Mouse (Mus musculus) forebrain, embryonic 12.5 days (tissue): Measurements from ENCODE around the gene Ptprd. TPM values are rescaled to one million over a fixed set of nuclear protein-coding genes. Genes with fewer than 3 reads are reported as not detected.

Experiments
- ATAC-seq: fragments of 200-750 bp; cut with Nextera tagmentation; 2 replicates; pipeline ENCODE4 v1.8.0; 2017; ENCODE audit warnings: moderate TSS enrichment; ENCODE audit not compliant: low FRiP score
- H3K27ac ChIP-seq: fragments of 300-500 bp; sonication (generic); 2 replicates; pipeline ENCODE4 v1.5.1; 2016; ENCODE audit warnings: mild to moderate bottlenecking
- H3K27me3 ChIP-seq: fragments of 300-500 bp; sonication (generic); 2 replicates; pipeline ENCODE4 v1.6.1; 2016; ENCODE audit warnings: mild to moderate bottlenecking
- H3K36me3 ChIP-seq: fragments of 300-500 bp; sonication (generic); replicated peaks from 2 replicates; pipeline ENCODE4 v1.6.1; 2016; ENCODE audit warnings: mild to moderate bottlenecking
- H3K4me1 ChIP-seq: fragments of 300-500 bp; sonication (generic); 2 replicates; pipeline ENCODE4 v1.6.1; 2016
- H3K4me2 ChIP-seq: fragments of 300-500 bp; sonication (generic); 2 replicates; pipeline ENCODE4 v1.6.1; 2016; ENCODE audit warnings: mild to moderate bottlenecking, moderate library complexity
- H3K4me3 ChIP-seq: fragments of 300-500 bp; sonication (generic); replicated peaks from 2 replicates; pipeline ENCODE4 v1.5.1; 2016; ENCODE audit warnings: mild to moderate bottlenecking
- H3K9ac ChIP-seq: fragments of 300-500 bp; sonication (generic); 2 replicates; pipeline ENCODE4 v1.6.1; 2016; ENCODE audit warnings: mild to moderate bottlenecking
- H3K9me3 ChIP-seq: fragments of 300-500 bp; sonication (generic); 2 replicates; pipeline ENCODE4 v1.6.1; 2016
- WGBS: fragments of 180-500 bp; shearing (Covaris S2); methylation state at CpG from one replicate; pipeline ENCODE4 v1.1.7; 2016; 5-methylcytosine and 5-hydroxymethylcytosine counted together
- polyA plus RNA-seq: library from polyadenylated mRNA; unstranded; fragments of >200 nt; fragmentation: Nextera tagmentation; extraction: Ambion mirVana; gene quantifications from 2 replicates; pipeline ENCODE4 v1.2.1, GENCODE M21; 2016

Gene Ptprd
- polyA plus RNA-seq, 1 experiment from 2014 or later = 52.0 TPM

DNA sequence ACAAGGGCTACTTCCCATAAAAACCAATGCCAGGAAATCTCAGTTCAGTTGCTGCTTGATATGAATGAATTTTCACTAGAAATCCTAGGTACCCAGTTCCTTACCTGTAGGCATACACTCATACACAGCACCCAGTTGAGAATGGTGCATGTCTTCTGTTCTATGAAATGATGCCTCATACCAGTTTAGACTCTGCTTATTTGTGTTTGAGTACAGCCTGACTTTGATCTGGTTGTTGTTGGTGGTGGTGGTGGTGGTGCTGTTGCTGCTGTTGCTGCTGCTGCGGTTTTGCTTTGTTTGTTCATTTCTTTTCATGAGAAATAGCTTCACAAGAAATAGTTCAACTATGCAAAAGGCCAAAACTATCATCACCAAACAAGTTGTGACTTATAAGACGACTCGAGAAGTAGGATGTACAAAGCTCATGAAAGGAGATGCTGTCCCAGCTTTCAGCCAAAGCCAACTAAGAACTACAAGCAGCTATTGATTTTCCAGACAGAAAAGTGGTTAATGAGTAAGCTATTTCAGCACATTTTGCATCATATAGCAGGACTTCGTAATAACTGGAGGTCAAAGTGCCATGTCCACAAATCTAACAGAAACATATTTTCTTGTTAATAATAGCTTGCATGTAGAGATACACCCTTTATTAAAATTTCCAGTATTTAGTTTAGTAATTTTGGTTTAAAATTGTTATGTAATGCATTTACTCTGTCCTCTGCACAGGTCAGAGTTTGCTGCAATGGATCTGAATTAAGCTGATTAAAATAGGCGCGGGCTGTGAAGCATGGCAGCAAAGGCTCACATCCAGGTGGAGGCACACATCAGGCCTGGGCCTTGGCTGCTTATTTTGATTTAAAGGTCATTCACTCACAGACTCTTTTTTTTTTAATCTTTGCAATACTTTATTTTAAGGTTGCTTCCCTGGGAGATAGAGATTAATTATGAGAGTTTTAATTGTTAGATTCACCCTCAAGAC is 1270.1 kb downstream of the Ptprd start:
- WGBS = 85% methylated on average over 6 of the region's 6 CpGs
- no peak overlapping the region for H3K4me3 ChIP-seq
- H3K4me1 ChIP-seq = no peaks in the 10 kb centered on the region

DNA sequence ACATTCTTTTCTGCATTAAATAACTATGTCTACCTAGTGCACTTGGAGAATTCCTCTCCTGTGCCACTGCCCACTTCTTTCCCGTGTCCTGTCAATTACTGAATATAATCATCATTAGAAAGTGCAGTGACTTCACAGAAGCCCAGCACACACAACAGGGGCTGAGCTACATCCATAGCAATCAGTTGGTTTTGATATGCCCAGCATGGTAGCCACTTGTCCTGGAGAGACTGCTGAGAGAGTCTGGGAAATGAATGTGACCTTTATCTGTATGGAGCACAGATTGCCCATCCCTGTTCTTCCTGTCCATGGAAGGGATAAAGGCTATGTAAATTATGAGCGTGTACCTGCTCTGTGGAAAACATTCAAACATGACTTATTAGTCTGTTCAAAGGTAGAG is 1280.2 kb downstream of the Ptprd start:
- H3K36me3 ChIP-seq = no peaks in the 10 kb centered on the region
- H3K4me3 ChIP-seq = no peak overlapping the region
- 76% methylated on average over 2 of the region's 2 CpGs for WGBS
- ATAC-seq = no peak
- no peak overlapping the region for H3K9ac ChIP-seq
- H3K27me3 ChIP-seq = no peaks in the 10 kb centered on the region
- no peaks in the 10 kb centered on the region for H3K9me3 ChIP-seq
- no peaks in the 10 kb centered on the region for H3K4me1 ChIP-seq
- H3K4me2 ChIP-seq = no peak overlapping the region
- no peak overlapping the region for H3K27ac ChIP-seq

More for the DNA sequence above, 1270.1 kb downstream of the Ptprd start:
- no peak overlapping the region for H3K4me2 ChIP-seq
- H3K27me3 ChIP-seq = no peaks in the 10 kb centered on the region
- no peak for ATAC-seq
- H3K27ac ChIP-seq = no peak overlapping the region
- H3K36me3 ChIP-seq = no peaks in the 10 kb centered on the region
- no peak overlapping the region for H3K9ac ChIP-seq
- no peaks in the 10 kb centered on the region for H3K9me3 ChIP-seq

DNA sequence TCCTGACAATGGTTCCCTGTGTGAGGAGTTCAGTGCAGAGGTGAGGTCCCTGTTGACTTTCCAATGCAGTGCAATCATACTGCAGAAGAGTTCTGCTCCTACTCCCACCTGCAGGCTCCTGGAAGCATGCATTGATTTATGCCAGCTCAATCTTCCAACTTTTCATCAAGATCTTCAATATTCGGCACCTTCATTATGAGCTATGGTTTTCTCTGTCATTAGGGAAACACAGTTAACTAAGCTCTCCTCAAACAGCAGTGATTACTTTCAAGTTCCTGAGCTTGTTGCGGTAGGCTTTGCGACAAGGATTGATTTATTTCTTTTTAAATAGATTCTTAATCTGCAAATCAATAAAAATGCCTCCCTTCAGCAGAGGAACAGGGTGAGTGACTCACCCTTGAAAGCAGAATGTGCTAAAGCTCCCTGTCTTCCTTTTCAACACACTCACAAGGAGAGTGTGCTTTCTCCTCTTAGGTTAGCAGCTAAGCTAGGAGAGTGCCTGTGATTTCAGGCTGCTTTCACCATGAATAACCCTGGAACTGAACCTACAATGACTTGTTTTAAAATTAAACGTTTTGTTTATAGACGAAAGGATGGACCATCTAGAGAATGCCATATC is 1298.1 kb downstream of the Ptprd start:
- Histone ChIP-seq H3K4me2 (no peak overlapping the region), H3K27me3 (no peaks in the 10 kb centered on the region), H3K36me3 (no peaks in the 10 kb centered on the region), H3K4me3 (no peak overlapping the region), H3K27ac (no peak overlapping the region), H3K4me1 (no peaks in the 10 kb centered on the region), H3K9ac (no peak overlapping the region), H3K9me3 (no peaks in the 10 kb centered on the region)
- ATAC-seq = no peak
- 73% methylated on average over 5 of the region's 5 CpGs for WGBS

DNA sequence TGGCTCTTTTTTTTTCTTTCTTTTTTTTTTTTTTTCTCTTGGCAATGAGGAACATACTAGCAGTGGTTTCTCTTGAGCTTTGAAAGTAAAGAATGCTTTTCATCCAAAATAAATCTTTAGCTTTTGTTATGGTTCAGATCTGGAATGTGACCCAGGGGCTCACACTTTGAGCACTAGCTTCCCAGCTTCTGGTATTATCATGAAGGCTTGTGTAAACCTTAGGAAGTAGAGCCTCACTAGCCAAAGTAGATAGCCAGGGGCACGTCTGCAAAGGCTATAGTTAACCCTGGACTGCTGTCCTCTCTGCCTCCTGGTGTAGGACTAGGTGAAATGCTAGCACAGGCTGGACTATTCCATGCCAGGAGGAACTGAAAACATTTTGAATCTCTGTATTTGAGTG is 1310.1 kb downstream of the Ptprd start:
- Histone ChIP-seq H3K27me3 (no peaks in the 10 kb centered on the region), H3K4me2 (no peak overlapping the region), H3K4me1 (no peaks in the 10 kb centered on the region; the same call in 1 of the 2 replicates), H3K4me3 (no peak overlapping the region), H3K36me3 (no peaks in the 10 kb centered on the region), H3K9ac (no peak overlapping the region), H3K27ac (no peak overlapping the region), H3K9me3 (no peaks in the 10 kb centered on the region)
- no peak for ATAC-seq
- WGBS = 4% methylated on average over 1 of the region's 1 CpGs

- Histone ChIP-seq H3K4me3 (no peak overlapping the region), H3K9ac (no peak overlapping the region), H3K27me3 (no peaks in the 10 kb centered on the region), H3K9me3 (no peaks in the 10 kb centered on the region), H3K4me1 (no peaks in the 10 kb centered on the region), H3K4me2 (no peak overlapping the region), H3K36me3 (no peaks in the 10 kb centered on the region), H3K27ac (no peak overlapping the region)
- no peak for ATAC-seq
- WGBS = 88% methylated on average over 1 of the region's 1 CpGs
These were observed 1322.1 kb downstream of the Ptprd start for GRCm38 (mm10) chr4:76889669-76890068.

GRCm38 (mm10) chr4:76881610-76882009 is 1330.2 kb downstream of the Ptprd start:
- no peak for ATAC-seq
- Histone ChIP-seq H3K9me3 (no peaks in the 10 kb centered on the region), H3K27me3 (no peaks in the 10 kb centered on the region), H3K9ac (no peak overlapping the region), H3K4me1 (no peaks in the 10 kb centered on the region), H3K4me2 (no peak overlapping the region), H3K27ac (no peak overlapping the region), H3K4me3 (no peak overlapping the region), H3K36me3 (no peaks in the 10 kb centered on the region)
- 35% methylated on average over 3 of the region's 3 CpGs for WGBS

DNA sequence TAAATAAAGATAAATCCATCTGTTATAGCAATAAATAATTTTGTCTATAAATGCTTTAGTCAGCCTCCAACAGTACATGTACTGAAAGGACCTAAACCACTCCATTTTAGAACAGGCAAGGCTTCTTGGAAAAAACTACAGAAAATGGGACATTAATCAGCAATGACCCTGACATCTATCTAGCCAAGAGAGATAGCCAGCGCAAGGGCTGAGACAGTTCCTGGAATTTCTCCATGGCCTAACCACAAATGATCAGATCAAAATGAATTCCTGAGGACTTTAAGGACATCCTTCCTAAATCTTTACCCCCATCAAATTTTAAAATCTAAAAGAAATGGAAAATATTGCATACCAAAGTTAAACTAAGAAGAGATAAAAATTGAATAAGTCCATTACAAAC is 1340.8 kb downstream of the Ptprd start:
- no peak overlapping the region for H3K4me2 ChIP-seq
- H3K4me3 ChIP-seq = no peak overlapping the region
- H3K27ac ChIP-seq = no peak overlapping the region
- no peaks in the 10 kb centered on the region for H3K4me1 ChIP-seq
- ATAC-seq = no peak
- 97% methylated on average over 1 of the region's 1 CpGs for WGBS
- H3K9ac ChIP-seq = no peak overlapping the region
- H3K9me3 ChIP-seq = no peaks in the 10 kb centered on the region
- H3K36me3 ChIP-seq = no peaks in the 10 kb centered on the region
- no peaks in the 10 kb centered on the region for H3K27me3 ChIP-seq

- Histone ChIP-seq H3K9me3 (no peaks in the 10 kb centered on the region), H3K36me3 (no peaks in the 10 kb centered on the region), H3K9ac (no peak overlapping the region), H3K4me2 (no peak overlapping the region), H3K27ac (no peak overlapping the region), H3K4me1 (no peaks in the 10 kb centered on the region), H3K27me3 (no peaks in the 10 kb centered on the region), H3K4me3 (no peak overlapping the region)
- WGBS = 67% methylated on average over 3 of the region's 3 CpGs
- no peak for ATAC-seq
These were observed 1346.2 kb downstream of the Ptprd start for GRCm38 (mm10) chr4:76865585-76865984.

DNA sequence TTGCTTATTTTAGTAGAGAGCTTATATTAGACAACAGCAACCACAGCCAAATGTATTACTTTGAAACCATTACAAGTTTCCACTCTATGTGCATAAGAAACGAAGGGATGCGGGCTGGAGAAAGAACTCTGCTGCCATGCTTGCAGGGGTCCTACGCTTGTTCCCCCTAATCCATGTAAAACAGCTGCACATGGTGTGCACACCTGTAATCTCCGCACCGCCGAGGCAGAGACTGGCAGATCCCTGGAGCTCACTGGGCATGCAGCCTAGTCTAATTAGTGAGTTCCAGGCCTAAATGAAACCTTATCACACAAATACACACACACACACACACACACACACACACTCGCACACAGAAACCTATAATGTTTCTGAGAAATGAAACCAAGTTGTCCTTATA is 1365.5 kb downstream of the Ptprd start:
- Histone ChIP-seq H3K27me3 (no peaks in the 10 kb centered on the region), H3K4me3 (no peak overlapping the region), H3K9me3 (no peaks in the 10 kb centered on the region), H3K4me2 (no peak overlapping the region), H3K27ac (no peak overlapping the region), H3K36me3 (no peaks in the 10 kb centered on the region), H3K9ac (no peak overlapping the region), H3K4me1 (no peaks in the 10 kb centered on the region)
- no peak for ATAC-seq
- 72% methylated on average over 7 of the region's 7 CpGs for WGBS

DNA sequence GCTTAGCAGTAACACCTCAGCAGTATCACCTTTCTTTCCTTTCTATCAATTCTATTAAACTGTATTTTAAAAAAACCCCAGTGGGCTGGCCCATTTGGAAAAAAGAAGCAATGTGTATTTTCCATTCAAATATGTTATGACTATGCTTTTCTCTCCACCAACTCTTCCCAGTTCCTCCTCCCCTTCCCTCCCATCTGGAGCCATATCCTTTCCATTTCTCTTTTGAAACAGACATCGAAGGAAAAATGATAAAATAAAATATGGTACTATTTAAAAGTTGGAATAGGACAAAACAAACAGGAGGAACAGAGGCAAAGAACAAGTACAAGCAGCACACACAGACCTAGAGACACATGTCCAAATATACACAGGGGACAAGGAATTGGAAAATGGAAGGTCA is 1372.7 kb downstream of the Ptprd start:
- no peaks in the 10 kb centered on the region for H3K9me3 ChIP-seq
- H3K4me2 ChIP-seq = no peak overlapping the region
- H3K27me3 ChIP-seq = no peaks in the 10 kb centered on the region
- ATAC-seq = no peak
- no peak overlapping the region for H3K4me3 ChIP-seq
- no peak overlapping the region for H3K9ac ChIP-seq
- no peaks in the 10 kb centered on the region for H3K4me1 ChIP-seq
- 79% methylated on average over 1 of the region's 1 CpGs for WGBS
- H3K27ac ChIP-seq = no peak overlapping the region
- no peaks in the 10 kb centered on the region for H3K36me3 ChIP-seq

GRCm38 (mm10) chr4:76812138-76812537 is 1399.6 kb downstream of the Ptprd start:
- no peaks in the 10 kb centered on the region for H3K4me1 ChIP-seq
- no peaks in the 10 kb centered on the region for H3K9me3 ChIP-seq
- WGBS = 79% methylated on average over 2 of the region's 2 CpGs
- H3K4me3 ChIP-seq = no peak overlapping the region
- H3K9ac ChIP-seq = no peak overlapping the region
- H3K4me2 ChIP-seq = no peak overlapping the region
- ATAC-seq = no peak
- no peaks in the 10 kb centered on the region for H3K36me3 ChIP-seq
- H3K27me3 ChIP-seq = no peaks in the 10 kb centered on the region
- H3K27ac ChIP-seq = no peak overlapping the region

- no peak for ATAC-seq
- Histone ChIP-seq H3K9ac (no peak overlapping the region), H3K9me3 (no peaks in the 10 kb centered on the region), H3K4me3 (no peak overlapping the region), H3K4me2 (no peak overlapping the region), H3K4me1 (peaks cover 7% of the 10 kb centered on the region), H3K27ac (no peak overlapping the region), H3K27me3 (no peaks in the 10 kb centered on the region), H3K36me3 (no peaks in the 10 kb centered on the region)
- 87% methylated on average over 4 of the region's 4 CpGs for WGBS
These were observed 1409.1 kb downstream of the Ptprd start for GRCm38 (mm10) chr4:76802708-76803107.
